Mouse (Mus musculus) C2C12 (cell line): ENCODE measurements around the gene Clec10a.

Experiments used
- CTCF ChIP-seq: IDR thresholded peaks from one replicate; pipeline ENCODE4 v1.5.1; 2011; ENCODE audit not compliant: control insufficient read depth, insufficient read depth, insufficient read length
- FOSL1 ChIP-seq: IDR thresholded peaks from one replicate; pipeline ENCODE4 v1.8.0; 2011; ENCODE audit warnings: mild to moderate bottlenecking, low read length; ENCODE audit not compliant: poor library complexity, insufficient read depth, severe bottlenecking
- MAX ChIP-seq: IDR thresholded peaks from one replicate; pipeline ENCODE4 v1.6.1; 2011; ENCODE audit warnings: mild to moderate bottlenecking, control low read depth
- MYOD1 ChIP-seq: IDR thresholded peaks from one replicate; pipeline ENCODE4 v1.6.1; 2011; ENCODE audit warnings: low read depth; ENCODE audit not compliant: control insufficient read depth, insufficient read length
- MYOG ChIP-seq: IDR thresholded peaks from one replicate; pipeline ENCODE4 v1.6.1; 2011; ENCODE audit not compliant: control insufficient read depth, insufficient read length; ENCODE audit errors: extremely low read depth
- USF1 ChIP-seq: IDR thresholded peaks from one replicate; pipeline ENCODE4 v1.6.1; 2011; ENCODE audit warnings: low read depth, mild to moderate bottlenecking, control low read depth, moderate library complexity

- TF ChIP-seq CTCF, result no peak
- TF ChIP-seq USF1, result no peak
- TF ChIP-seq MAX, result no peak
- no peak for TF ChIP-seq FOSL1
- TF ChIP-seq MYOG, result no peak
- TF ChIP-seq MYOD1, result no peak
Observed at GRCm38 (mm10) chr11:70129926-70130379, 26.0 kb upstream of the Clec10a start, which contains the start of gene Mgl2.
